10 mouse cellular contexts compared by ENCODE assay signal in the genomic region with DNA sequence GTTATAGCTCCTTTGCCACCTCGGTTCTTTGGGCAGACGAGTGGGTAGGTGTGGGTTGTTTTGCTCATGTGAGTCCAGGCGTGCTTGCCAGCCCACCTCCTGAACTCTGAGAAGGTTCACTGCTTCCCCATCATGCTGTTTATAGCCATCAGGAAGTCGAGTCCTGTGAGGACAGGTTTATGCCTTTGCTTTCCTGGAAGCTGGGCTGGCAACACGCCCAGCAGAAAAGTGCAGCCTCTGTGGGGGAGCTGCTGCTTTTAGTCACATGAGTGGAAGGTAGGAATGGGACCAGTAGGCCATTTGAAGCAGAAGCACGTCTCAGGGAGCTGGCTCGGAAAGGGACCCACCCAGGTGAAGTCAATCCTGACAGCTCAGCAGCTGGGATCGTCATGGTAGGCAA. TPM values are rescaled to one million over a fixed set of nuclear protein-coding genes. Genes with fewer than 3 reads are reported as not detected.
DNase-seq lines count a peak whose midpoint lies in the region; ATAC-seq and TF ChIP-seq lines count a peak whose summit lies in the region.
"Had no signal": no experiment of that assay in that cellular context is flagged by ENCODE, and none has a peak within 500 bp of the region (broad histone marks: within the 10 kb centered on the region; RNA-seq: fewer than 3 reads in every experiment).

No protein-coding gene starts in this region.

- TF ChIP-seq CTCF in heart, adult 2 months (IDR thresholded peaks at IDR 0.05), result no peak

- H3K27me3 ChIP-seq in heart, adult 2 months (ENCODE audit: control insufficient read depth, insufficient read depth, low read length), result no peaks in the 10 kb centered on the region
- H3K27me3 ChIP-seq in heart, embryonic 10.5 days (ENCODE audit: insufficient read depth, poor library complexity, severe bottlenecking), result no peaks in the 10 kb centered on the region
- no peaks in the 10 kb centered on the region for H3K27me3 ChIP-seq in intestine, embryonic 15.5 days (replicated peaks)
- no peaks in the 10 kb centered on the region for H3K27me3 ChIP-seq in liver, embryonic 15.5 days

- no peak overlapping the region for H3K4me2 ChIP-seq in intestine, embryonic 15.5 days (replicated peaks)
- H3K4me2 ChIP-seq in liver, embryonic 15.5 days, result no peak overlapping the region

- ATAC-seq in intestine, embryonic 15.5 days, result peak; percentile 31
- ATAC-seq in liver, embryonic 15.5 days (ENCODE audit: insufficient read depth), result no peak
- ATAC-seq in granulocyte monocyte progenitor cell, adult 5-6 weeks (replicated peaks; ENCODE audit: poor library complexity, severe bottlenecking), result no peak

- intact Hi-C loops in heart, adult 2 months (cut with DNase I), result loop anchor here (10.0 kb wide), 1 partner anchor 285 kb away; the partner anchor contains the start of gene Kansl3
- intact Hi-C loops in left cerebral cortex, postnatal 4 days (cut with DNase I), result no loop called here

- H3K27ac ChIP-seq in heart, adult 2 months, result peak overlapping the region; percentile 68
- H3K27ac ChIP-seq in heart, embryonic 10.5 days, result no peak overlapping the region
- H3K27ac ChIP-seq in intestine, embryonic 15.5 days, result peak overlapping the region; percentile 28
- peak overlapping the region; percentile 29; the same call in 1 of the 2 replicates for H3K27ac ChIP-seq in liver, embryonic 15.5 days (replicated peaks)
- H3K27ac ChIP-seq: macrophage had no signal

- no peak for TF ChIP-seq POLR2A in heart, adult 2 months (IDR thresholded peaks at IDR 0.05; ENCODE audit: insufficient read depth, low read depth, low read length)

- peaks cover 3% of the 10 kb centered on the region for H3K79me2 ChIP-seq in heart, adult 2 months (replicated peaks; ENCODE audit: control insufficient read depth, insufficient read depth, low read length)

- WGBS in heart, adult 2 months, result 25% methylated on average over 8 of the region's 8 CpGs
- 81% methylated on average over 8 of the region's 8 CpGs for WGBS in heart, embryonic 10.5 days
- 45% methylated on average over 8 of the region's 8 CpGs for WGBS in intestine, embryonic 15.5 days
- 70% methylated on average over 8 of the region's 8 CpGs for WGBS in liver, embryonic 15.5 days (ENCODE audit: insufficient replicate concordance)

- no peak overlapping the region for H3K4me3 ChIP-seq in heart, adult 2 months
- no peak overlapping the region for H3K4me3 ChIP-seq in heart, embryonic 10.5 days
- H3K4me3 ChIP-seq in intestine, embryonic 15.5 days (replicated peaks), result no peak overlapping the region
- H3K4me3 ChIP-seq in liver, embryonic 15.5 days (replicated peaks), result no peak overlapping the region

- no peaks in the 10 kb centered on the region for H3K36me3 ChIP-seq in heart, adult 2 months (ENCODE audit: control insufficient read depth, insufficient read depth, low read length)
- H3K36me3 ChIP-seq in heart, embryonic 10.5 days, result peaks cover 50% of the 10 kb centered on the region
- peaks cover 3% of the 10 kb centered on the region; the same call in 1 of the 2 replicates for H3K36me3 ChIP-seq in intestine, embryonic 15.5 days
- H3K36me3 ChIP-seq in liver, embryonic 15.5 days (replicated peaks), result peaks cover 100% of the 10 kb centered on the region

- H3K4me1 ChIP-seq in heart, adult 2 months (ENCODE audit: control insufficient read depth, insufficient read depth, low read length), result peaks cover 10% of the 10 kb centered on the region; the same call in 1 of the 2 replicates
- H3K4me1 ChIP-seq in heart, embryonic 10.5 days, result peaks cover 39% of the 10 kb centered on the region
- H3K4me1 ChIP-seq in intestine, embryonic 15.5 days (replicated peaks), result peaks cover 50% of the 10 kb centered on the region
- H3K4me1 ChIP-seq in liver, embryonic 15.5 days (replicated peaks), result peaks cover 80% of the 10 kb centered on the region

- H3K9me3 ChIP-seq in heart, embryonic 10.5 days, result no peaks in the 10 kb centered on the region
- no peaks in the 10 kb centered on the region for H3K9me3 ChIP-seq in intestine, embryonic 15.5 days
- no peaks in the 10 kb centered on the region for H3K9me3 ChIP-seq in liver, embryonic 15.5 days (replicated peaks)

- H3K9ac ChIP-seq in heart, adult 2 months (ENCODE audit: low read depth, low read length), result no peak overlapping the region
- H3K9ac ChIP-seq in intestine, embryonic 15.5 days, result no peak overlapping the region
- no peak overlapping the region for H3K9ac ChIP-seq in liver, embryonic 15.5 days

- peak; percentile 59 to 67 for DNase-seq in heart, adult 2 months
- DNase-seq in heart, embryonic 10.5 days (ENCODE audit: low spot score), result no peak
- DNase-seq in cerebellum, postnatal 36 days, result peak; percentile 45 to 57
- no peak for DNase-seq in left cerebral cortex, postnatal 4 days
- no peak for DNase-seq in adipocyte (ENCODE audit: low spot score)
- DNase-seq: thymus, adult 18-20 months had no signal

- TF ChIP-seq EP300 in heart, adult 2 months (IDR thresholded peaks at IDR 0.05; ENCODE audit: insufficient read depth, low read depth, low read length), result peak; percentile 70

RNA-seq across cellular contexts. Expression of gene Hs6st1, which starts 11.5 kb away (rescaled TPM):
- total RNA-seq in heart, adult 2 months (2021), result 10 to 100 TPM; 22.8 to 23.0 TPM
- 25.3 and 28.9 TPM in 2 replicates for polyA plus RNA-seq in heart, adult 2 months (2012; rRNA removed)
- 3.5 and 5.7 TPM in 2 replicates for polyA plus RNA-seq in heart, embryonic 10.5 days (2016; fragmentation: Nextera tagmentation; extraction: Ambion mirVana)
- polyA plus RNA-seq in intestine, embryonic 15.5 days (2015; fragmentation: Nextera tagmentation; extraction: Ambion mirVana), result 10.6 TPM in 2 replicates
- polyA plus RNA-seq in liver, embryonic 15.5 days (2015; fragmentation: Nextera tagmentation; extraction: Ambion mirVana), result 13.2 and 17.4 TPM in 2 replicates
- 10 to 100 TPM; 88.1 to 90.1 TPM for total RNA-seq in left cerebral cortex, postnatal 4 days (2021)
- 10.3 and 11.5 TPM in 2 replicates for total RNA-seq in granulocyte monocyte progenitor cell, adult 5-6 weeks (2014; fragmentation: Nextera tagmentation)
- total RNA-seq in granulocyte monocyte progenitor cell, adult 5-6 weeks (2017), result 6.5 and 8.9 TPM in 2 replicates

Comparison
In these comparisons a context has a peak if more than half of its experiments do, and no peak if none do; other contexts are left out.
1. DNase-seq: peak in heart, adult 2 months (2 of 2) and cerebellum, postnatal 36 days (2 of 2); none in heart, embryonic 10.5 days (single experiment), left cerebral cortex, postnatal 4 days (single experiment) and adipocyte (single experiment).